Comparison of ENCODE assay signal across 10 mouse cellular contexts in the genomic region with DNA sequence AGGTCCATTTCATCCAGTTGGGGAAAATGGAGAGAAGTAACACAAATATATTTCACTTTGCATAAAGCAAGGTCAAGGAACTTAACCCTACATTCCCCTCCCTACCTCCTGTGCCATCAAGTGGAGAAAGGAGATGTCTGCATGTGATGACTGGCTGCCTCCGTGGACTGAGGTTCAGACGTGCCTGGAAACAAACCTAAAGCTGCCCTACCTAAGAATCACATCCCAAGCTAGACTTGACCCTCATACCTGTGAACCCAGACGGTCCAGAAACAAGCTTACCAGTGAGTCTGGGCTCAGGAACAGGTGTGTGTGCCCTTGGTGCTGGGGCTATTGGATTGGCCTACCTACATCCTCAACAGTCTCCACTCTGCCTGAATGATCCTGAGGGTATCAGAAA. TPM values are rescaled to one million over a fixed set of nuclear protein-coding genes. Genes with fewer than 3 reads are reported as not detected.
A peak's percentile ranks its signal among the peaks of the same experiment; 100 is the strongest.
DNase-seq lines count a peak whose midpoint lies in the region; ATAC-seq and TF ChIP-seq lines count a peak whose summit lies in the region.
"Had no signal": no experiment of that assay in that cellular context is flagged by ENCODE, and none has a peak within 500 bp of the region (broad histone marks: within the 10 kb centered on the region; RNA-seq: fewer than 3 reads in every experiment).

No protein-coding gene starts in this region.

- H3K36me3 ChIP-seq in testis, adult 2 months (ENCODE audit: control insufficient read depth, insufficient read depth, low read length), result peaks cover 3% of the 10 kb centered on the region
- peaks cover 25% of the 10 kb centered on the region for H3K36me3 ChIP-seq in liver, embryonic 13.5 days

- ATAC-seq in liver, embryonic 13.5 days (ENCODE audit: low read depth), result no peak

- no peak for TF ChIP-seq POLR2A in testis, adult 2 months (IDR thresholded peaks at IDR 0.05; ENCODE audit: control insufficient read depth, low read depth, low read length)

- H3K4me1 ChIP-seq in testis, adult 2 months (ENCODE audit: control insufficient read depth, insufficient read depth, low read length), result peaks cover 2% of the 10 kb centered on the region
- H3K4me1 ChIP-seq in liver, embryonic 13.5 days (replicated peaks), result peaks cover 36% of the 10 kb centered on the region

- H3K27me3 ChIP-seq in testis, adult 2 months (ENCODE audit: control insufficient read depth, insufficient read depth, low read length), result no peaks in the 10 kb centered on the region
- no peaks in the 10 kb centered on the region for H3K27me3 ChIP-seq in liver, embryonic 13.5 days

- no peaks in the 10 kb centered on the region for H3K9me3 ChIP-seq in liver, embryonic 13.5 days (replicated peaks)

- no peak for DNase-seq in gastrocnemius, adult 2 months
- no peak for DNase-seq in gastrocnemius, postnatal 36 days
- no peak for DNase-seq in testis, postnatal 10 days (ENCODE audit: low spot score)
- DNase-seq in liver, embryonic 13.5 days, result no peak
- no peak for DNase-seq in adrenal gland, postnatal 4 days (ENCODE audit: low spot score in 2 of 2)
- DNase-seq in left cerebral cortex, postnatal 4 days, result no peak
- no peak for DNase-seq in left cerebral cortex, adult 9 months (ENCODE audit: low spot score in 2 of 2)
- DNase-seq: layer of hippocampus, postnatal 36 days; retina, postnatal 1 day had no signal

- peak overlapping the region; percentile 94 for H3K4me3 ChIP-seq in gastrocnemius, adult 2 months
- H3K4me3 ChIP-seq in testis, adult 2 months (ENCODE audit: control insufficient read depth, low read depth, low read length), result peak overlapping the region; percentile 85
- H3K4me3 ChIP-seq in liver, embryonic 13.5 days (replicated peaks), result peak overlapping the region; percentile 2; the same call in 1 of the 2 replicates

- no peak for TF ChIP-seq CTCF in gastrocnemius, adult 2 months (IDR thresholded peaks at IDR 0.05)
- no peak for TF ChIP-seq CTCF in testis, adult 2 months (IDR thresholded peaks at IDR 0.05; ENCODE audit: control insufficient read depth, insufficient read depth, insufficient replicate concordance, low read depth, low read length)

- H3K4me2 ChIP-seq in liver, embryonic 13.5 days, result peak overlapping the region; percentile 31

- intact Hi-C loops in gastrocnemius, adult 2 months (cut with DNase I), result loop anchor here (5.0 kb wide), 1 partner anchor 444 kb away; a partner anchor contains a TSS
- intact Hi-C loops in gastrocnemius, postnatal 36 days (cut with DNase I), result no loop called here
- intact Hi-C loops in left cerebral cortex, postnatal 4 days (cut with DNase I), result no loop called here

- WGBS in liver, embryonic 13.5 days (ENCODE audit: insufficient replicate concordance), result 59% methylated on average over 3 of the region's 3 CpGs

- H3K9ac ChIP-seq in liver, embryonic 13.5 days, result peak overlapping the region; percentile 4; the same call in 1 of the 2 replicates

- H3K27ac ChIP-seq in gastrocnemius, adult 2 months, result peak overlapping the region; percentile 99; the same call in 1 of the 2 replicates
- H3K27ac ChIP-seq in testis, adult 2 months (ENCODE audit: control insufficient read depth, insufficient read depth, low read depth, low read length), result 0 out of 2 replicates have a peak overlapping the region, but pooled peaks have one; percentile 33
- no peak overlapping the region for H3K27ac ChIP-seq in liver, embryonic 13.5 days

RNA-seq across cellular contexts. Expression of a gene that starts 1.5 kb away (rescaled TPM):
- 10 to 100 TPM; 42.1 to 58.2 TPM for total RNA-seq in gastrocnemius, adult 2 months (2021)
- 10 to 100 TPM; 38.1 to 41.5 TPM for total RNA-seq in gastrocnemius, postnatal 36 days (2021)
- 80.4 and 82.2 TPM in 2 replicates for polyA plus RNA-seq in testis, adult 2 months (2012; rRNA removed)
- 197 and 237 TPM in 2 replicates for polyA plus RNA-seq in liver, embryonic 13.5 days (2015; fragmentation: Nextera tagmentation; extraction: Ambion mirVana)
- 100 to 1,000 TPM; 264 to 274 TPM for total RNA-seq in adrenal gland, postnatal 4 days (2021)
- total RNA-seq in left cerebral cortex, postnatal 4 days (2021), result 100 to 1,000 TPM; 162 to 193 TPM

RNA-seq across cellular contexts. Expression of a gene that starts 6.1 kb away (rescaled TPM):
- total RNA-seq in gastrocnemius, adult 2 months (2021), result 1 to 10 TPM; 5.9 to 7.5 TPM
- 1 to 10 TPM; 5.0 to 5.2 TPM for total RNA-seq in gastrocnemius, postnatal 36 days (2021)
- 4.5 and 4.6 TPM in 2 replicates for polyA plus RNA-seq in testis, adult 2 months (2012; rRNA removed)
- polyA plus RNA-seq in liver, embryonic 13.5 days (2015; fragmentation: Nextera tagmentation; extraction: Ambion mirVana), result 2.7 and 2.8 TPM in 2 replicates
- 10 to 100 TPM; 39.3 to 42.3 TPM for total RNA-seq in adrenal gland, postnatal 4 days (2021)
- 10 to 100 TPM; 90.2 to 93.0 TPM for total RNA-seq in left cerebral cortex, postnatal 4 days (2021)

Comparison
In these comparisons a context has a peak if more than half of its experiments do, and no peak if none do; other contexts are left out.
1. H3K4me3 ChIP-seq: peak in every context shown above with its lines; median percentile 94 in gastrocnemius, adult 2 months; 85 in testis, adult 2 months; 2 in liver, embryonic 13.5 days.
2. RNA of a gene that starts 6.1 kb away (total RNA-seq): 90.2 to 93.0 TPM in left cerebral cortex, postnatal 4 days and 39.3 to 42.3 TPM in adrenal gland, postnatal 4 days; 5.9 to 7.5 TPM in gastrocnemius, adult 2 months and 5.0 to 5.2 TPM in gastrocnemius, postnatal 36 days; every median in the first group is over 4 times any median in the second.